Mouse (Mus musculus) testis, postnatal 14 days (tissue): ENCODE data around the gene Spata21.

Source experiments
- DNase-seq: peaks from one replicate; pipeline ENCODE4 v3.0.0; 2021; ENCODE audit warnings: low spot score

Gene Spata21

GRCm38 (mm10) chr4:141158609-141159008 lies 70.5 kb downstream of the Spata21 start:
- DNase-seq = no peak

GRCm38 (mm10) chr4:141159093-141159492 lies 71.0 kb downstream of the Spata21 start:
- no peak for DNase-seq

DNA sequence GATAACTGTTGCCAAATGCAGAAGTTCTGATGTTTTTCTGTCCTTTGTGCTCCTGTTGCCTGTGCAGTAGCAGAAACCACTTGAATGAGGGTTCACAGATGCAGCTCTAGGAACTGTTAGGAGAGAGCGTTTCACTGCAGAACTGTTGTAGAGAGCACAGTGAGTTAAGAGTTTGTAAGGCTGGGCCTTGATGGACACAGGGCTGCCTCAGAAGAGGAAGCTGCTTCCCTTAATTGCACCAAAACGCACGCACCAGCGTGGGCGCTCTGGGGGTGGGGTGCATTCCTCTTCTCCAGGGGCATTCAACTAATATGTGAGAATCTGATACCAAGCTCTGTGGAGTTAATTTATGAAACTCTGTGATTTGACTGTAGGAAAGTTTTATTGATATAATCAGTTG lies 71.5 kb downstream of the Spata21 start:
- no peak for DNase-seq

GRCm38 (mm10) chr4:141160193-141160592 lies 72.1 kb downstream of the Spata21 start:
- DNase-seq = no peak

GRCm38 (mm10) chr4:141161699-141162208 lies 73.6 kb downstream of the Spata21 start:
- no peak for DNase-seq
